Mouse (Mus musculus) stomach, embryonic 15.5 days (tissue): Measurements from ENCODE around the gene Mfsd13b. TPM values are rescaled to one million over a fixed set of nuclear protein-coding genes. Genes with fewer than 3 reads are reported as not detected.

Experiments used
- ATAC-seq: fragments of 200-750 bp; cut with Nextera tagmentation; 2 replicates; pipeline ENCODE4 v1.8.0; 2017; ENCODE audit warnings: low read depth, moderate number of reproducible peaks, moderate TSS enrichment; ENCODE audit not compliant: insufficient read depth, low FRiP score
- H3K27ac ChIP-seq: fragments of 300-500 bp; sonication (generic); 2 replicates; pipeline ENCODE4 v1.5.1; 2015; ENCODE audit warnings: mild to moderate bottlenecking, inconsistent platforms
- H3K27me3 ChIP-seq: fragments of 300-500 bp; sonication (generic); replicated peaks from 2 replicates; pipeline ENCODE4 v1.6.1; 2015; ENCODE audit warnings: inconsistent platforms
- H3K36me3 ChIP-seq: fragments of 300-500 bp; sonication (generic); 2 replicates; pipeline ENCODE4 v1.6.1; 2015; ENCODE audit warnings: inconsistent platforms
- H3K4me1 ChIP-seq: fragments of 300-500 bp; sonication (generic); 2 replicates; pipeline ENCODE4 v1.6.1; 2015; ENCODE audit warnings: inconsistent platforms
- H3K4me2 ChIP-seq: fragments of 300-500 bp; sonication (generic); 2 replicates; pipeline ENCODE4 v1.6.1; 2015; ENCODE audit warnings: mild to moderate bottlenecking, inconsistent platforms
- H3K4me3 ChIP-seq: fragments of 300-500 bp; sonication (generic); replicated peaks from 2 replicates; pipeline ENCODE4 v1.5.1; 2015; ENCODE audit warnings: inconsistent platforms
- H3K9ac ChIP-seq: fragments of 300-500 bp; sonication (generic); 2 replicates; pipeline ENCODE4 v1.6.1; 2015; ENCODE audit warnings: inconsistent platforms
- H3K9me3 ChIP-seq: fragments of 300-500 bp; sonication (generic); 2 replicates; pipeline ENCODE4 v1.6.1; 2016; ENCODE audit warnings: inconsistent platforms
- WGBS: fragments of 180-500 bp; shearing (Covaris S2); methylation state at CpG from one replicate; pipeline ENCODE4 v1.1.7; 2015; 5-methylcytosine and 5-hydroxymethylcytosine counted together
- polyA plus RNA-seq: library from polyadenylated mRNA; unstranded; fragments of >200 nt; fragmentation: Nextera tagmentation; extraction: Ambion mirVana; gene quantifications from 2 replicates; pipeline ENCODE4 v1.2.1, GENCODE M21; 2015

Gene Mfsd13b
- polyA plus RNA-seq, 1 experiment from 2014 or later: 0.39 TPM

GRCm38 (mm10) chr7:120999021-120999530 is 16.8 kb downstream of the Mfsd13b start:
- no peak for ATAC-seq
- no peak overlapping the region for H3K27ac ChIP-seq
- no peak overlapping the region for H3K9ac ChIP-seq
- H3K27me3 ChIP-seq: no peaks in the 10 kb centered on the region
- no peak overlapping the region for H3K4me2 ChIP-seq
- no peaks in the 10 kb centered on the region for H3K36me3 ChIP-seq
- no peak overlapping the region for H3K4me3 ChIP-seq
- no peaks in the 10 kb centered on the region for H3K4me1 ChIP-seq
- WGBS: 71% methylated on average over 2 of the region's 2 CpGs
- H3K9me3 ChIP-seq: no peaks in the 10 kb centered on the region

DNA sequence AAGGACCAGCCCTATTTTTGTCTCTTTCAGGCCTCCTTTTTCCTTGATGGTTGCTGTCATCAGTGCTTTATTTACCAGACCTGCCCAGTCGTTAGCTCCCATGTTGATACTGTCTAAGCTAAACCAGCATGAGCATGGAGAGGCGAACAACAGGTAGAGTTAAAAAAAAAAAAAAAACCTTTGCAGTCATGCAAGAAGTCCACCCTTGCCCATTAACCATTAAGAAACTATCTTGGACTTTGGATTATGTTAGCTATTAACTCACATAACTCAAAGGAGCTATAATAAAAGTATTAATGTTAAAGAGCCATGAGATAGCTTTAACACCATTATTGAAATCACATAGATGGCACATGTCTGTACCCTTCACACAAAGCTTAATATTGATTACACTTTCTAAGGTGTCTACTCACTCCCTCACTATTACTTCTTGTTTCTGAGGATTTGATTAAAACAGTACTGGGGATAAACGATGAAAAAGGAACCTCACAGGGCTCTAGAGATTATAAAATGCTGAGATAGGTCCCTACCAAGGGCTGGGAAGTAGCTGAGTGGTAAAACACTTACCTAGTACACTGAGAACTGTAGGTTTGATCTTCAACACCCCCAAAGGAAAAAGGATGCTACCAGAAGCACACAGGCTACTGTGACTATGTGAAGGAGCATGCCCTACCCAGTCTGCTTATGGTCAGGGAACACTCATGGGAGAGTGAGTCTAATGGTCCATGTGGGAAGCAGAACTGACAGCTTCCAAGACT is 17.9 kb downstream of the Mfsd13b start:
- H3K27me3 ChIP-seq: no peaks in the 10 kb centered on the region
- no peak overlapping the region for H3K27ac ChIP-seq
- H3K9ac ChIP-seq: no peak overlapping the region
- no peaks in the 10 kb centered on the region for H3K36me3 ChIP-seq
- no peaks in the 10 kb centered on the region for H3K9me3 ChIP-seq
- no peaks in the 10 kb centered on the region for H3K4me1 ChIP-seq
- ATAC-seq: no peak
- WGBS: 57% methylated on average over 3 of the region's 3 CpGs
- no peak overlapping the region for H3K4me2 ChIP-seq
- no peak overlapping the region for H3K4me3 ChIP-seq

DNA sequence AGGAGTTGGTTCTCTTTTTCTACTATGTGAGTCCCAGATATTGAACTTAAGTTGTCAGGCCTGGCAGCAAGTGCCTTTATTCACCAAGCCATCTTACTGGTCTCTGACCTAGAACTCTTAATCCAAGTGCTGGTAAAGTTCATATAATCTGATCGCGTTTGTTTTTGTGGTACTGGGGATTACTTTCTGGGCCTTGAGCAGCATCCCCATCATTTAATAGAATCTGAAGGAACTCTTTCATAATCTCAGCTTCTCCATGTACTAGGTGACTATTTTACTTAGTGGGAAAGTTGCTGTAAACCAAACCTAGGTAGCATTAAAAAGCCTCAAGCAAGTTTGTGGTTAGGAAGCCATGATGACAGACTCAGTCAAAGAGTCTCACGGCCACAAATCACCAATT is 19.6 kb downstream of the Mfsd13b start:
- no peak overlapping the region for H3K4me2 ChIP-seq
- H3K4me3 ChIP-seq: no peak overlapping the region
- WGBS: 83% methylated on average over 3 of the region's 3 CpGs
- no peaks in the 10 kb centered on the region for H3K4me1 ChIP-seq
- ATAC-seq: no peak
- H3K9me3 ChIP-seq: no peaks in the 10 kb centered on the region
- no peaks in the 10 kb centered on the region for H3K27me3 ChIP-seq
- H3K9ac ChIP-seq: no peak overlapping the region
- H3K27ac ChIP-seq: no peak overlapping the region
- no peaks in the 10 kb centered on the region for H3K36me3 ChIP-seq

GRCm38 (mm10) chr7:121002407-121002928 is 20.2 kb downstream of the Mfsd13b start:
- H3K4me1 ChIP-seq: no peaks in the 10 kb centered on the region
- no peaks in the 10 kb centered on the region for H3K9me3 ChIP-seq
- no peaks in the 10 kb centered on the region for H3K27me3 ChIP-seq
- H3K27ac ChIP-seq: no peak overlapping the region
- ATAC-seq: no peak
- no peak overlapping the region for H3K4me2 ChIP-seq
- H3K4me3 ChIP-seq: no peak overlapping the region
- WGBS: 67% methylated on average over 5 of the region's 5 CpGs
- H3K9ac ChIP-seq: no peak overlapping the region
- H3K36me3 ChIP-seq: no peaks in the 10 kb centered on the region

GRCm38 (mm10) chr7:121003793-121004418 is 21.6 kb downstream of the Mfsd13b start:
- H3K36me3 ChIP-seq: no peaks in the 10 kb centered on the region
- no peak for ATAC-seq
- H3K9me3 ChIP-seq: no peaks in the 10 kb centered on the region
- no peaks in the 10 kb centered on the region for H3K4me1 ChIP-seq
- no peak overlapping the region for H3K9ac ChIP-seq
- H3K27ac ChIP-seq: no peak overlapping the region
- 73% methylated on average over 4 of the region's 4 CpGs for WGBS
- H3K4me2 ChIP-seq: no peak overlapping the region
- H3K27me3 ChIP-seq: no peaks in the 10 kb centered on the region
- no peak overlapping the region for H3K4me3 ChIP-seq

- no peak for ATAC-seq
- Histone ChIP-seq H3K4me1 (no peaks in the 10 kb centered on the region), H3K4me2 (no peak overlapping the region), H3K36me3 (no peaks in the 10 kb centered on the region), H3K9ac (no peak overlapping the region), H3K27me3 (no peaks in the 10 kb centered on the region), H3K27ac (no peak overlapping the region), H3K9me3 (no peaks in the 10 kb centered on the region), H3K4me3 (no peak overlapping the region)
- WGBS: 64% methylated on average over 10 of the region's 10 CpGs
Measured at GRCm38 (mm10) chr7:121011794-121012689, 29.7 kb downstream of the Mfsd13b start.

DNA sequence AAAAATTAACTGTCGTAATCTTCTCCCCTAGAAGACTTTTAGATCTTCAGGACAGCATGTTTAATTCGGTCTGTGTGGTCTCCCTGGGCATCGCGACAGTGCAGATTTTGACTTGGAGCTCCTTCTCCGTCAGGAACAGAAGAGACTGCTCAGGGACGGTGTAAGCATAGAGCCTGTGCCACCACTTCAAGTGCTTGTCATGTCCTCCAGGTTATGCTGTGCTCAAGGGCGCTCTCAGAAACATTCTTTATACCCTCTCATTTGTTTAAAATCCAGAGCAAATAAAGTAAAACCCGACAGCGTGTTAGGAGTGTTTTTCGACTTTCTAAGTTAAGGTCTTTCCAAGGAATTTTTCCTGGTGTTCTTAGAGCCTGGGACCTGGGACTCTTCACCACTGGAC is 32.2 kb downstream of the Mfsd13b start:
- Histone ChIP-seq H3K4me2 (no peak overlapping the region), H3K9me3 (no peaks in the 10 kb centered on the region), H3K36me3 (no peaks in the 10 kb centered on the region), H3K27me3 (no peaks in the 10 kb centered on the region), H3K4me3 (no peak overlapping the region), H3K9ac (no peak overlapping the region), H3K4me1 (no peaks in the 10 kb centered on the region), H3K27ac (no peak overlapping the region)
- WGBS: 75% methylated on average over 10 of the region's 10 CpGs
- no peak for ATAC-seq

DNA sequence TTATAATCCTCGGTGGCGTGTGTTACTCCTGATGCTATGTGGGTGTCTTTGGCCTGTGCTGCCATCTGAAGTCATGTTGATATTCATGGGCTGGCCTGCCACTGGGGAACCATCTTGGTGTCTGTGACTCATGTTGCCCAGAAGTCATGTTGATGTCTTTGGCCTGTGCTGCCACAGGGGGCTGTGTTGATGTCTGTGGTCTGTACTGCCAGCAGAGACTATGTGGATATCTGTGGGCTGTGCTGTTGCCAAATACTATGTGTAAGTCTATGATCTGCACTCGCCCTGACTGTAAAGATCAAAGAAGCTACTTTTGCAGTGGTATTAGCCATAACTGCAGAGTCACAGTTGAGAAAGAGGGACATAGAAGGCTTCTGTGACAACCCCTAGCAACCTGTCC is 36.5 kb downstream of the Mfsd13b start:
- WGBS: 83% methylated on average over 3 of the region's 3 CpGs
- no peak overlapping the region for H3K27ac ChIP-seq
- H3K4me2 ChIP-seq: no peak overlapping the region
- H3K9ac ChIP-seq: no peak overlapping the region
- no peak for ATAC-seq
- no peaks in the 10 kb centered on the region for H3K27me3 ChIP-seq
- no peaks in the 10 kb centered on the region for H3K4me1 ChIP-seq
- H3K36me3 ChIP-seq: no peaks in the 10 kb centered on the region
- no peaks in the 10 kb centered on the region for H3K9me3 ChIP-seq
- H3K4me3 ChIP-seq: no peak overlapping the region

GRCm38 (mm10) chr7:121020277-121020676 is 38.0 kb downstream of the Mfsd13b start:
- WGBS: 34% methylated on average over 8 of the region's 8 CpGs
- H3K4me1 ChIP-seq: no peaks in the 10 kb centered on the region
- ATAC-seq: no peak

DNA sequence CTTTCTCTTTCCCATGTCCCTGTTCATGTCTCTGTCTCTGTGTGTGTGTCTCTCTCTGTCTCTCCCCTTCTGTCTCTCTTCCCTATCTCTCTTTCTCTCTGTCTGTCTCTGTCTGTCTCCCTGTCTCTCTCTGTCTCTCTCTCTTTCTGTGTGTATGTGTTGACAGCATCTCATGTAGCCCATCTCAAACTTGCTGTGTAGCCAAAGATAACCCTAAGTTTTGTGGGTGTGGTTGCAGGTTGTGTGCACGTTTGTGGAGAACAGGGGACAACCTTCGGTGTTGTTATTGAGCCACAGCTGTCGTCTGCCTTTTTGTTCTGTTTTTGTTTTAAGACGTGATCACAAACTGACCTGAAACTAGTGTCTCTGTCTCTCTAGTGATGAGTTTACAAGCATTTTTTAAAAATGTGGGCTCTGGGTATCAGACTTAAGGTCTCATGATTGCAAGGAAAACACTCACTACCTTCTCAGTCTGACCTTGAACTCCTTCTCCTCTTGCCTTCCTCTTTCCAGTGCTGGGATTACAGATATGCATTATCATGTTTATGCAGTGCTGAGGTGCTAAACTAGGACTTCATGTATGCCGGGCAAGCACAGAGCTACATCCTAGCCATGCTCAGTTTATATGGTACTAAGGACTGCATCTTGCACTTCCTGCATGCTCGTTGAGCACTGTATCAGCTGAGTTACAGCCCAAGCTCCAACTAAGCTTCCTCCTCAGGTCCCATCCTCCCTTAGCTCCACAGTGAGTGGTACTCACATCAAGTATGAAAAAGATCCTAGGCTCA is 43.1 kb downstream of the Mfsd13b start:
- Histone ChIP-seq H3K9me3 (no peaks in the 10 kb centered on the region), H3K36me3 (no peaks in the 10 kb centered on the region), H3K4me3 (no peak overlapping the region), H3K27me3 (no peaks in the 10 kb centered on the region), H3K27ac (no peak overlapping the region), H3K9ac (no peak overlapping the region), H3K4me2 (no peak overlapping the region), H3K4me1 (no peaks in the 10 kb centered on the region)
- 70% methylated on average over 6 of the region's 6 CpGs for WGBS
- no peak for ATAC-seq

More at GRCm38 (mm10) chr7:121020277-121020676, 38.0 kb downstream of the Mfsd13b start:
- Histone ChIP-seq H3K4me3 (no peak overlapping the region), H3K9me3 (no peaks in the 10 kb centered on the region), H3K27ac (no peak overlapping the region), H3K36me3 (no peaks in the 10 kb centered on the region), H3K27me3 (no peaks in the 10 kb centered on the region), H3K9ac (no peak overlapping the region), H3K4me2 (no peak overlapping the region)

GRCm38 (mm10) chr7:121026300-121026699 is 44.0 kb downstream of the Mfsd13b start:
- Histone ChIP-seq H3K4me1 (no peaks in the 10 kb centered on the region), H3K36me3 (no peaks in the 10 kb centered on the region), H3K27me3 (no peaks in the 10 kb centered on the region), H3K27ac (no peak overlapping the region), H3K9ac (no peak overlapping the region), H3K9me3 (no peaks in the 10 kb centered on the region), H3K4me3 (no peak overlapping the region), H3K4me2 (no peak overlapping the region)
- ATAC-seq: no peak
- WGBS: 59% methylated on average over 3 of the region's 3 CpGs
